Mouse (Mus musculus): Measurements from ENCODE around the gene Cct8.
"Not testable (repeated sequence)": the region's sequence is repeated elsewhere in the genome, so short reads cannot be mapped to it uniquely, and the experiment has no call there.

The Cct8 gene

DNA sequence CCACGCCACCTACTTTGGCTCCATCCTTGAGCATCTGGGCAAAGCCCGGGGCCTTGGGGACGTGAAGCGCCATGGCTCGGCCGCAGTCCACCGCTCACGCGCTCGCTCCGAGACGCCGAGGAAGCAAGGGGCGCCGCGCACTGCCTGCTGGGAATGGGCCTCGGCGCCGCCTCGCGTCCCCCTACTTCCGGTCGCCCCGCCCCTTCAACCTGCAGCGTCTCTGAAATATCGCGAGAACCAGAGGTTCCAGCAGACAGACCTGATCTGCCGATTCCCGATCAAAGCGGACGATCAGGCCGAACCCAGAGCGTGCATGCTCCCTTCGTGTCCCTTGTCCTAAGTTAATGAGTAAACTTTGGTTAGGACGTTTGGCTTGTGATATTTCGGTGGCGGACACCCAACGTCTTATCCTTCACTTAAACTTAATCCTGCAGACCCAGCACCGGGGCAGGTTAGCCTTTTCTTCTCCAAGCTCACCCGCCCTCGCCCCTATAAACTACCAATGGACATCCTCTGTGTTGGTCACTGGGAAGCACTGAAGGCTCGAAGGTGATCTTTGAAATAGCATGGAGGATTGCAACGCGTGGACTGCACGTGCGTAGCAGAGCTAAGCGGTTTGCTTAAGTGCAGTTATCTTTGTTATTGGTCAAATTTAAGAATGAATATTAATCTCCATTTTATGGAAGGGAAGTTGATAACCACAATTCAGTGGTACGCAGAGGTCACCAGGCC lies at the start of gene Cct8:
Cct8 (minus strand) TSS at position 158 of the 732 bp plus-strand sequence.
- peak; percentile 81 for DNase-seq (ENCODE audit: low spot score)

DNA sequence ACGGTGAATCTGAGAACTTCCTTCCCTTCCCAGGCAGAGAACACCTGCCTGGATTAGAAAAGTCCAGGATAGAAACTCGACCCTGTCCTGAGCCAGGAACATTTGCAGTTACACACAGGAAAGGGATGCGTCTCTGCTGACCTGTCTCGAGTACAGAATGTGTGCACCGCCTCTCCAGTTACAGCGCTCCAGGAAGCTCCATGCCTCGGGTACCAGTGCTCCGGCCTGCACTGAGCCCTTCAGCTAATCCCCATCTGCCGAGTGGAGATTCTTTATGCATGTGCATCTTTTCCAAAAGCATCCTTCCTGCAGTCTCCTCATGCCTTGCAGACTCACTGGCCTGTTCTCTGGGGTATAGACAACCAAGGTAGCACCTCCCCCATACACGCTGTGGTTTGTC lies 33.1 kb upstream of the Cct8 start:
- no peak for DNase-seq (ENCODE audit: low spot score)

DNA sequence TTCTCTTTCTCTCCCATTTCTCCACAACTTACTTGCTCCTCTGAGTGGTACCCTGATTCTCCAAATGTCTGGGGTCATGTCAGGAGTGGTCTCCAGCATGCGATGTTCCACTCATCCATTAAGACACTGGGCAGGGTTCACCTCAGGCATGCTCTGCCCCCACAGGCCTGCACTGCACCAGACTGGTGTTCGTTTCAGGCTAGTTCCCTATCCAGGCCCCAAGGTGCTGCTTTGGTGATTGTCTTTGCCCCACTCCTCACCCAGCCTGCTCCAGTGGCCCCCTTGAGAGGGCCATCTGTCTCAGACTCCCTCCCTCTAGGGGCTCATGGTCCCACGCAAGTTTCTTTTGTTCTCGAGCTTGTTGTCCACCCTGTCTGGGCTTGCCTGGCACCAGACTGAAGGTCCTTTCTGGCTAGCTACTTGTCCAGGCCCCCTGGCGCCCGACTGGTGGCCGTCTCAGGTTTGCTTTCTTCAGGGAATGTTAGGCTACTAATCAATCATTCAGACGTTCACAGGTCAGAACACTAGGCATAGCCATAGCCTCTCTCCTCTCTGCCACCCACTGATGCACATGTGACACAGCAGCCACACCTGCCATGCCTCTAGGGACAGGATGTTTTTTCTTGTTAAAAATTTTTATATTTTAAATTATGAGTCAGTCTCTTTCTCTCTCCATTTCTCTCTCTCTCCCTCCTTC lies 32.0 kb upstream of the Cct8 start:
- no peak for DNase-seq (ENCODE audit: low spot score)

DNA sequence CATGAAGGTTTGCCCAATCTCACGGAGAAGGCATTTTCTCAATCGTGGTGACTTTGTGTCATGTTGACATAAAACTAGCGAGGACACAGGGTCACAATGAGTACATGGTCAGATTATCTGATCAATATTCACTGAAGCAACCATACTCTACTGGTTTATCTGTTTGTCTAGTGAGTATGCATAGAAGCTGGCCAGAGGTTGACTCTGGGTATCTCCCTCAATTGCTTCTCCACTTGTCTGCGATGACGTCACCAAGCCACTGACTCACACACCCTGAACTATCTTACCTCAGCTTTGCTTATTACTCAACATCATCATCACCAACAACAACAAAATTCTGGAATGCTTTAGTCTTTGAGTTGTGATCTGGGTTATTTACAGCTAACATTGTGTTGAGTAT lies 28.6 kb upstream of the Cct8 start:
- DNase-seq (ENCODE audit: low spot score), result no peak

DNA sequence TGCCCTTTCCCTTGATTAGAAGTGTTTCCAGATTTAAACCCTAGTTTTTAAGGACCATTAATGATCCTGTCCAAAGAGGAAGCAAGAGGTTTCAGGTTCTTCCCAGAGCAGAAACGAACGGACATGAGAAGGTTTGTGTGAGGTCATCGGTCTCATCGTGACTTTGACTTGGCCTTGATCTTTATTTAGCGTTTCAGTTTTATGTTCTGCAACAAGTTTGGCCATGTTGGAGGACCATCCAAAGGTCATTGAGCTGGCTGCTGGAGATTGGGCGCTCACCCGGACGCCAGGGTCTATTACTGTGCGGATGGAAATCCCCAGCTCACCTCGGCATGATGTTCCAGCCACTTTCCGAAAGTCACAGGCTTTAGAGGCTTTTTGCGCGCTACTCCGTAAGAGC lies 16.7 kb upstream of the Cct8 start:
- DNase-seq (ENCODE audit: low spot score), result no peak

DNA sequence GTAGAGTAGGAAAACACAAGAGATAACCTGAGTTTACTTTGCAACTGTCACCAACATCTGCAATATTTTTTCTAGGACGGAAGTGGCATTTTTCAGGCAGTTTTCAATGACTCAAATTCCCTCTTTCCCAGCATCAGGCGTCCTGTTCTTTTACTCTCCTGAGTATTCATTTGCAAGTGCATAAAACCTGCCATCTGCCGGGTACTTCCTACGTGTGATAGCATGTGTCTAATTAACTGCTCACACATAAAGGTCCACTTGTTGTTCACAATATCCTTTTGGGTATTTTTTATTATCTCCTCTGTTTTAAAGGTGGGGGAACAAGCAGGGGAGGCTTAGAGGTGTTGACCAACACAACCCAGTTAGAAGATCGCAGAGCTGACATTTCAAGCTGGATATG lies 16.0 kb upstream of the Cct8 start:
- no peak for DNase-seq (ENCODE audit: low spot score)

DNA sequence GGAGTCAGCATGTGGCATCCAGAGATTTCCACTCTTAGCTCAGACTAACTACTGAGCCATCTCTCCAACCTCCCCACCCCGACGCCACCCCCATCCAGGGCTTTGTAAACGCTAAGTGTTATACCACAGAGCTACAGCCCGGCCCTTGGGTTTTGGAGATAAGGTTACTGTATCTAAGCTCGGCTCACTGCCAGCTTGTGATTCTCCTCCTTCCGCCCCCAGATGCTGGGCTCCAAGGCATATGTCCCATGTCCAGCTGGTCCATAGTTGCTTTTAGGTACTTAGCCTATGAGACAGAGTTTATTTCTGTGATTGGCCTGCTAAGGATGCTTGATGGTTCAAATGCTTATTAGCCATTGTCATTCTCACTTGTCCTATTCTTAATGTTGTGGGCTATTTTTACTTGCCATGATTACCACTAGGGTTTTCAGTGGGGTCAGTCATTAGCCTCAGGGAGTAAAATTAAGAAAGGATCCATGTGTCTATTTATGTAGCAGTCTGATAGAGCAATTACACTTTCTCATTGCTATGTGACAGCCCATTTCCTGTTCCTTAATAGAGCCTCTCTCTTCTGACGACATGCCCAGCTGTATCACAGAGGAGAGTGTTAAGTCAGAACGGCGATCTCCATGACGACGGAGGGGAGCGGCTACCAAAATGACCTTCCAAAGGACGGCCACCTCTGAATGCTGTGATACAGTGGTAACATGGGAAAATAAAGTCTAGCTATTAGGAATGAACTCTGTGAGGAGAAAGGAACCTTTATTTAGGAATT lies 5.8 kb upstream of the Cct8 start:
- DNase-seq (ENCODE audit: low spot score), result no peak

DNA sequence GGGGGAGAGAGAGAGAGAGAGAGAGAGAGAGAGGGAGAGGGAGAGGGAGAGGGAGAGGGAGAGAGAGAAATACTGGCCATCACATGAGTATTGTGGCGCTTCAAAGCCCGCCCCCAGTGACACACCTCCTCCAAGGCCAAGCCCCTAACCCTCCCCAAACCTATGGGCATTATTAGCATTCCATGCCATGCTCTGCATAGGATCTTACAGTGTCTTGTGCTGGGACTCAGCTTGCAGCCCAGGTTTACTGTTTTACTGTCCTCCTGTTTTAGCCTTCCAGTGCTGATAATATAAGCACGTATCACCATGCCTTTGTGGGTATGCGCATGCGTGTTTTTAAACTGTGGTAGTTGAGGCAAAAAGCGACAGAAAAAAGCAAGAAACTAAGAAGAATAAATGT lies 3.9 kb upstream of the Cct8 start:
- no peak for DNase-seq (ENCODE audit: low spot score)

DNA sequence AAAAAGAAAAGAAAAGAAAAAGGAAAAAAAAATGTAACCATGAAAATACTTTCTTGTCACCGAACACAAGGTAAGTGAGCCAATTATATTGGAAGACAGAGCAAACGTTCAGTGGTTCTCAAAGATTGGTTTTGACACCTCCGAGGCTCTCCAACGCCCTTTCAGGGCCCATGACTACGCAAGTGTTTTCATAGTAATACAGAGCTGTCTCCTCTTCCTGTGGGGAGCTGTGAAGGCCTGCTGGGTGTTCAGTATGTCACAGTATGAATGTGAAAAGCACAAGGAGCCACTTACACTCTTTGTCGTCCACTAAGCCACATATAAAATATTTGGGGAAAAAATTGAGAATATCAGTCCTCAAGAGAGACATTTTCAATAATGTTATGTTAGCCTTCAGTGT lies 1.5 kb upstream of the Cct8 start:
- no peak for DNase-seq (ENCODE audit: low spot score)

DNA sequence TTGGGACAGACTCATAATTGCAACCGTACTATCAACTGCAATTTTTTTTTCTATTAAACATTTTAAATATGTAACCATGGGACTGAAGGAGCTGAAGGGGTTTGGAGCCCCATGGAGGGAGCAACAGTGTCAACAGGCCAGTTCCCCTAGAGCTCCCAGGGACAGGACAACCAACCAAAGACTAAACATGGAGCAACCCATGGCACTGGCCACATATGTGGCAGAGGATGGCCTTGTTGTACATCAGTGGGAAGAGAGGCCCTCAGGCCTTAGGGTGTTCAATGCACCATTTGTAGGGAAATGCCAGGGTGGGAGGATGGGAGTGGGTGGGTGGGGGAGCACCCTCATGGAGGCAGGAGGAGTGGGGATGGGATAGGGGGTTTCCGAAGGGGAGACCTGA lies 1.1 kb upstream of the Cct8 start:
- DNase-seq (ENCODE audit: low spot score), result no peak

DNA sequence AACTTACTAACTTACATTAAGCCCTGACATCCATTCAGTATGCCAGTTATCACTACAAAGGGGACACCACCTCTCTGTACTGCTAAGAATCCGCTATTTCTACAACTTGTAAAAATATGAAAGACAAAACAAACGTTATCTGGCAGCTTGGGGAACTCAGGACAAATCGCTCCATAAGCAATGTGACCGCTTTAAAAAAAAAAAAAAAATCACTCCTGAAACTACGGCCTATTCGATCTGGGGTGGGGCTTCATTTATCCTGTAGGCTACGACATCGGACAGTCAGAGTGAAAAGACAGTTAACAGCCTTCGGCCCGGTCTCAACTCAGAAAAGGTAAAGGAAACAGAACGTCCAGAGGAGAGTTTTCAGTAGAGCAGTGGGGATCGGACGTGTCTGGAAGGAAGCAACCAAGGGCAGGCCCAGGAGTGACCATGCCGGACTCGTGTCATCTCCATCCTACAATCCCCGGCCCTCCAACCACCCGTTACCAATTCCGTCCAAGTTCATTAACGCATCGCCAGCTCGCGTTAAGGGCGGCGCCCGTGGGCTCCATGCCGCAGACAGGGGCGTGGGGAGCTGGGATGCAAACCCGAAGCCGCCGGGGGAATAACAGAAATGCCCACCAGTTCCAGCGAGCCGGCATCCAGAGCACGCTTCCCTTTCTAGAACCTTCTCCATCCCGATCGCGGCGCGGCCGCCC lies 568 bp downstream of the Cct8 start:
- DNase-seq (ENCODE audit: low spot score), result no peak

DNA sequence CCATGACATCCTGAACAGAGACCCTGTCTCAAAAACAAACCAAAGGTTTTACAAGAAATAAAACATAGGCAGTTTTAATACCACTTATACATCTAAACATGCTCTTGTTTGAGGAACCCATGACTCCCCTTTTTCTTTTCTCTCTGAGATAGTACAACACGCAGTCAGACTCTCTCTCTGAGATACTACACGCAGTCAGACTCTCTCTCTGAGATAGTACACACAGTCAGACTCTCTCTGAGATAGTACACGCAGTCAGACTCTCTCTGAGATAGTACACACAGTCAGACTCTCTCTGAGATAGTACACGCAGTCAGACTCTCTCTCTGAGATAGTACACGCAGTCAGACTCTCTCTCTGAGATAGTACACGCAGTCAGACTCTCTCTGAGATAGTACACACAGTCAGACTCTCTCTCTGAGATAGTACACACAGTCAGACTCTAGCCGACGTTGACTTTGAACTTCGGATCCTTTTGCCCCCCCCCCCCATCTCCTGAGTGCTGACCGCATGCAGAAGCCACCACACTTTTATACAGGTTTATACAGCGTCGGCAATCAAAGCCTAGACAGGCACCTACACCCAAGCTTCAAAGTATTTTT lies 3.4 kb downstream of the Cct8 start:
- not testable (repeated sequence) for DNase-seq (ENCODE audit: low spot score)

DNA sequence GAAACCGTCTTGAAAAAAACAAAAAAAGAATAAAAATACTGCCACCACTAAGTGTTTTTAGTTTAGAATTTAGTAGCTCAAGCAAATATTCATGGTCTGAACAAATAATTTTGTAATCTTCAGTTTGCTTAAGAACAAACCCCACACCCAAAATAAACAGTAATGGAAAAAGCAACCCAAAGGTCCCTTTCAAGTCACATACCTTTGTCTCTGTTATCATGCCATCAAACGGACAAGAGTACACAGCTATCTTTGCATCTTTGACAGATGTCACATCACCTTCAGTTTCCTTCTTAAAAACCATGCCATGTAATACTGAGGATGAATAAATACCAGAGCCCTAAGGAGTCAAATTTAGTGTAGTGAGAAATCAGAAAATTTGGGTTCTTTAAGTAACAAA lies 7.1 kb downstream of the Cct8 start:
- DNase-seq (ENCODE audit: low spot score), result no peak

DNA sequence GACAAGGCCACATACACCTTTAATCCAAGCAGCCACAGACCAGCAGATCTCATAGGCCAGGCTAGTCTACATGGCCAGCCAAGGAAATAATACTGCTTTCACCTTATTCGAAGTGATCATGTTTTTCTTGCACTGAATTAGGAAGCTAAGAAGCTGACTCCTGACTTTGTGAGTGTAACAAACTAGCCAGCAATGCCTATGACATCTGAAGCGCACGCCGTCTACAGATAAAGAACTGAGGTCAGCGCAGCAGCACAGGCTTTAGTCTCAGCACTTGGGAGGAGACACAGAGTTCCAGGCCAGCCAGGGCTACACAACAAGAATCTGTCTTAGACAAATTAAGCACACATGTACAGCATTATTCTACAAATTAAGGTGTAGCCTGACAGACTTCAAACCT lies 8.9 kb downstream of the Cct8 start:
- DNase-seq (ENCODE audit: low spot score), result no peak

DNA sequence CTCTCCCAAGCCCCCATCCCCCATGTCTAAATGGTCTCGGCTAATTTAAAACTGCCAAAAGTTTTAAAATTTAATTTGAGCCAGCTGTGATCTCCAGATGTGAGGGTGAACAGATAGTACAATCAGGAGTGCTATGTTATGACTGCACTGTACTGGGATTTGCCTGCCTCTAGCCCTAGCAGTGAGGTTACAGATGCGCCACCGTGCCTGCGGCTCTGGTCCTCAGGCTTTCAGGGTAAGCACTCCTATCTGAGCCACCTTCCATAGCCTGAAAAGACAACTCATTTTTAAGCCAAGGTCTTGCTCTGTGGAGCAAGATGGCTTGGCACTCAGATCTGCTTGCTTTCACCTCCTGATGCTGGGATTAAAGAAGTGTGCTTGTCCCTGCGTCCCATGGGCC lies 11.3 kb downstream of the Cct8 start:
- no peak for DNase-seq (ENCODE audit: low spot score)

DNA sequence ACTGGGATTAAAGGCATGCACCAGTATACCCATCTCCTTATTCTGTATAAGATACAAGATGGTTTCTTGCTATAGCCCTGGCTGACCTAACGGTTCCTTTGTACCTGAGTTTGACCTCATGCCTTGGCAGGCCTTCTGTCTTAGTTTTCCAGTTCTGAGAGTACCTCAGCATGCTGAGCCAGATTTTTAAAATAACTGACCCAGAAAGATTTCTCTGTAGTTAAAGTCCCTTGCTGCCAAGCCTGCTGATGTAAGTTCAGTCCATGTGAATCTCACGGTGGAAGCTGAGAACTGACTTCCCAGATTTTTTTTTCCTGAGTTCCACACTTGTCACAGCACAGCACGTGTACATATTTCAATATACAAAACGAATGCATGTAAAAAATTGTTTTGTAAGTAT lies 25.1 kb downstream of the Cct8 start:
- DNase-seq (ENCODE audit: low spot score), result no peak

DNA sequence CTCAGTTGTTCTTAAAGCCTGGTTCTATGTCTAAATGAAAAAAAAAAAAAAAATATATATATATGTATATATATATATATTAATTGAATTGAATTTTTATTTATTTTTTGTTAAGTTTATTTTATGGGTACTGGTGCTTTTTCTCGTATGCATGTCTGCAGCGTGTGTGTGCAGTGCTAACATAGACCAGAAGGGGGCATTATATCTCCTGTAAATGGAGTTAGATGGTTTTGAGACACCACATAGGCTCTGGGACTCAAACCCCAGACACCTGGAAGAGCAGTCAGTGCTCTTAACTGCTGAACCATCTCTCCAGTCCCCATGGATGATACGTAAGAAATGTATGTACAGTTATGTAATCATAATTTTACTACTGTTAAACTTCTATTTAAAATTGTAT lies 36.9 kb downstream of the Cct8 start:
- DNase-seq (ENCODE audit: low spot score), result no peak

DNA sequence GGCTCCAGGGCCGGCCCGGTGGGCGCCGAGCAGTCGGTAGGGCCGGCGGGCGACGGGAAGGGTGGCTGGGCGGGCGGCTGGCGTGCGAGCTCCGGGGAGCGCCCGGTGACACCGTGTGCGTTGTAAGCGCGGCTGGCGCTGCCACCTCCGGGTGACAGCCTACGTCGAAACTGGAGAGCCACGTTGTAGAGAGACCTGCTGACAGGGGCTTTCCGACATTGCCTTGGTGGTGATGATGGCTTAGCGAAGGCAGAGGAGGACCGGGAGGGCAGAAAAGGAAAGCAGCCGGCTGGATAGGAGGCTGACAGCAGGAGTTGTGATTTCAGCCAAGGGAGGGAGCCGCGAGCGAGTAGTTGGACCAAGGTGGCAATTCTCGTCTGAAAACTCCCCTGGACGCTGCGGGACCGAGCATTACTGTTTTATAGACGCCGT lies 40.5 kb downstream of the Cct8 start:
- no peak for DNase-seq (ENCODE audit: low spot score)

DNA sequence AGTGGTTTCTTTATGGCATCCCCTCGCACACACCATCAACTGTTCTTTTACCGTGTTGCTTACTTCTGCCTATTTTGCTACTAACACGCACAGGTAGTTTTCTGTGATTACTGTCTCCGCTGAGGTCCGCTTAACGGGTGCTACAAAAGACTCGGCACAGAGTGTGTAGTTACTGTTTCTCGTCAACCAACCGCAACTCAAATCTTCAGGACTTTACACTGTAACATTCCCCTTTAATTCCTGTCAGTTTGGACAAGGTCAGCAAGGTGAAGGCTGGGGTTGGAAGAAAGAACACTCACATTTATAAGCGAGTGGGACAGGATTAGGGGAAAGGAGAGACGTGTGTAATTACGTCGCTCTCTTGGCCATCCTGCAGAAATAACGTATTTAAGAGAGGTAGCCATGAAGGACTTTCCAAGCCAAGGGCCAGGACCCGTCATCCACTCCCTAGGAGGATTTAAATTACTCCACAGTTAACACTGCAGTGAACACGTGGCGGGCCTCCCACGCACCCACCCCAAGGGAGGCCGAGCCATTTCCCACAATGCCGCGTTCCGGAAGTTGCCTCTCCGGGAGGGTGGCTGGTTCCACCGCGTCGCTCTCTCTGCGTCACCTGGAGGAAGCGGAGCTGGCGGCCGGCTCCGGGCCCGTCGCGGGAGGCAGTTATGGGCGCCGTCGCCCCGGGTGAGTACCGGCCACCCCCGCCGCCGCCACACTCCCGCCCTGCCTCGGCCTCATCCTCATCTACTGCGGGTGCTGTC lies 41.1 kb downstream of the Cct8 start, which contains the start of gene Usp16:
Usp16 (plus strand) TSS at position 285 of the 761 bp plus-strand sequence.
- peak; percentile 95 for DNase-seq (ENCODE audit: low spot score)

DNA sequence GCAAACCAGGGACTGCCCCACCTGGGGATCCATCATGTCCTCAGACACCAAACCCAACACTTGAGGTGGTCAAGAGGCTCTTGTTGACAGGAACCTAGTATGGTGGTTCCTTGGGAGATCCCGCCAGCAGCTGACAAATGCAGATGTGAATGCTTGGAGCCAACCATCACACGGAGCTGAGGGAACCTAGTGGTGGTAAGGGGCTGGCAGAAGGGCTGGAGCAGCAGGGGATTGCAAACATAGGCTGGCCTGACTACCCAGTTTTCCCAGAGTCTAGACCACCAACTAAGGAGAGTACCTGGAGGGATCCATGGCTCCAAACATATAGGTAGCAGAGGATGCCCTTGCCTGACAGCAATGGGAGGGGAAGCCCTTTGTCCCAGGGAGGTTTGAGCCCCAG lies 42.4 kb downstream of the Cct8 start:
- no peak for DNase-seq (ENCODE audit: low spot score)

DNA sequence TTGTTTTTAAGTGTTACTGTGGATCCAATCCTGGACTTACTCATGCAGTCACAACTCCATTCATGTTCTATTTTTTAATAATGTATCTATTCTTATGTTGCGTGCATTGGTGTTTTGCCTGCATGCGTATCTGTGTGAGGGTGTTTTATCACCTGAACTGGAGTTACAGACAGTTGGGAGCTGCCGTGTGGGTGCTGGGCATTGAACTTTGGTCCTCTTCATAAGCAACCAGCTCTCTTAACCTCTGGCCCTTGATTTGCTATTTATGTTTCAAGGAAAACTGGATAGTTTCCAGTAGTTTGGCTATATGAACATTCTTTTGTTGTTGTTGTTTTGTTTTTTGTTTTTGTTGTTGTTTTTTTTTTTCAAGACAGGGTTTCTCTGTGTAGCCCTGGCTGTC lies 50.1 kb downstream of the Cct8 start:
- DNase-seq (ENCODE audit: low spot score), result no peak

All from ovary, postnatal 10 days (tissue).